Mouse (Mus musculus): ENCODE results near the gene Ptpn3. TPM values are rescaled to one million over a fixed set of nuclear protein-coding genes. Genes with fewer than 3 reads are reported as not detected.

Gene Ptpn3
- 25.5 and 28.7 TPM in 2 replicates for polyA plus RNA-seq (2012; rRNA removed)

DNA sequence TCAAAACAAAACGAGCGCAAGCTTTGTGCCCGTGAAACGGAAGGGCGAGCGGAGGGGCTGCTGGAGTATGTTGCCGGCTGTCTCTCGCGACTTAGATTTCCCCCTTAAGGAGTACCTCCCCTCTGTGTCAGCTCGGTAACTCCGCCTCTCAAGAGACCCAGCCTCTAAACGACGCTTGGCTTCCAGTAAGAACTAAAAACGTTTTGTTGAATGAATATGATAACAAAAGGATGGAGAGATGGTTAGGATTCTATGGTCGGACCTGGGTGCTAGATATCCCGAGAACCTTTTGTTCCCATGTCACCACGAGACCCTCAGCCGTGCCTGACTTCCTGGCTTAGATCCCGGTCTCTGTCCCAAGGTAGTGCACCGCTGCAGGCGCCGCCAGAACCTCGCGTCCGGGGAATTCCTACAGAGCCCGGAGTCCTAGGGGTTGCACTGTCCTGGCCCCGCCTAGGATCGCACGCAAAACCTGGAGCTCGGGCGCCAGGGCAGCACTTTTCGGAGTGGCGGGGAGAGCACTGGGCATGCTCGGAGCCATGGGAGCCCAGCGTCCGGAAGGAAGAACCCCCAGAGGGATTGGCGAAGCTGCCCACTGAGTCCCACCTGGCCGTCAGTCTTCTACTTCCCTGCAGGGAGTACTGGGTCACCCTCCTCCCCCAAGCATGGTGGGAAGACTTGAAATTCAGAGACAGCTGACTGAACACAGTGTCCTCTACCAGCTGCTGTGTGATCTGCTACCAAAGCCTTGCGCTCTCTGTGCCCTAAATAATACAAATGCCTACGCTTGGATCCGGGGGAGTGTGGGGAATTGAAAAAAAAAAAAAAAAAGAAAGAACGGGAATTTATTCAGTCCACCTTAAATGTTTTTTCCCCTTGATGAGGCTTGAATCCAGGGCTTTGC lies at the start of gene Ptpn3:
Gene Ptpn3, minus strand, starts transcription at position 428 of the 904 bp plus-strand sequence.
- no peaks in the 10 kb centered on the region for H3K4me1 ChIP-seq (ENCODE audit: control insufficient read depth, insufficient read depth, low read length)

DNA sequence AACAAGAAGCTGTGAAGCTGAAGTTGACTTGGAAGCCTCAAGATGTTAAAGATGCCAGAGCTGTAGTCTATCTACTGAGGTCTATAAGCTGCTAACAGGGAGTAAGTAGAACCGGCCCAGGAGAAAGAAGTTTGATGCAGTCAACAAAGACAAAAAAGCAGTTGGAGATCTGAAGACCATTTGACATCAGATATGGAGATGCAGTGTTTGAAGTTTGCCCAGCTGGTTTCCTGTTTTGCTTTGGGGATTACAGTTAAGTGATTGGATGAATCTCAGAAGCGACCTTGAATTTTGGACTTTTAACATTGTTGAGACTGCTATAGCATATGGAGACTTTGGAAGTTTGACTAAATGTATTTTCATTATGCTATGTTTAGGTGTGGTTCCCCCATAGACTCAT lies 48.9 kb upstream of the Ptpn3 start:
- TF ChIP-seq CTCF (IDR thresholded peaks at IDR 0.05; ENCODE audit: extremely low read depth, insufficient read depth, low read length) (no peak), POLR2A (IDR thresholded peaks at IDR 0.05; ENCODE audit: extremely low read depth, insufficient read depth, low read length) (no peak)
- Histone ChIP-seq H3K4me3 (ENCODE audit: insufficient read depth, low read length) (no peak overlapping the region), H3K27ac (ENCODE audit: insufficient read depth, low read length) (no peak overlapping the region), H3K4me1 (ENCODE audit: control insufficient read depth, insufficient read depth, low read length) (no peaks in the 10 kb centered on the region)

More for the DNA sequence above, at the start of gene Ptpn3:
- TF ChIP-seq CTCF (IDR thresholded peaks at IDR 0.05; ENCODE audit: extremely low read depth, insufficient read depth, low read length) (no peak), POLR2A (IDR thresholded peaks at IDR 0.05; ENCODE audit: extremely low read depth, insufficient read depth, low read length) (peak; percentile 49; the same call in 1 of the 2 replicates)
- Histone ChIP-seq H3K27ac (ENCODE audit: insufficient read depth, low read length) (peak within 1 kb of the TSS; percentile 77; the same call in 1 of the 2 replicates), H3K4me3 (ENCODE audit: insufficient read depth, low read length) (peak within 1 kb of the TSS; percentile 71)

GRCm38 (mm10) chr4:57343996-57344395 lies 42.4 kb upstream of the Ptpn3 start:
- TF ChIP-seq CTCF (IDR thresholded peaks at IDR 0.05; ENCODE audit: extremely low read depth, insufficient read depth, low read length), result no peak
- TF ChIP-seq POLR2A (IDR thresholded peaks at IDR 0.05; ENCODE audit: extremely low read depth, insufficient read depth, low read length), result no peak
- no peak overlapping the region for H3K4me3 ChIP-seq (ENCODE audit: insufficient read depth, low read length)
- no peaks in the 10 kb centered on the region for H3K4me1 ChIP-seq (ENCODE audit: control insufficient read depth, insufficient read depth, low read length)
- H3K27ac ChIP-seq (ENCODE audit: insufficient read depth, low read length), result no peak overlapping the region

GRCm38 (mm10) chr4:57338923-57339322 lies 37.3 kb upstream of the Ptpn3 start:
- H3K27ac ChIP-seq (ENCODE audit: insufficient read depth, low read length), result no peak overlapping the region
- TF ChIP-seq CTCF (IDR thresholded peaks at IDR 0.05; ENCODE audit: extremely low read depth, insufficient read depth, low read length), result no peak
- TF ChIP-seq POLR2A (IDR thresholded peaks at IDR 0.05; ENCODE audit: extremely low read depth, insufficient read depth, low read length), result no peak
- H3K4me3 ChIP-seq (ENCODE audit: insufficient read depth, low read length), result no peak overlapping the region
- no peaks in the 10 kb centered on the region for H3K4me1 ChIP-seq (ENCODE audit: control insufficient read depth, insufficient read depth, low read length)

- Histone ChIP-seq H3K4me3 (ENCODE audit: insufficient read depth, low read length) (no peak overlapping the region), H3K27ac (ENCODE audit: insufficient read depth, low read length) (no peak overlapping the region), H3K4me1 (ENCODE audit: control insufficient read depth, insufficient read depth, low read length) (no peaks in the 10 kb centered on the region)
- TF ChIP-seq CTCF (IDR thresholded peaks at IDR 0.05; ENCODE audit: extremely low read depth, insufficient read depth, low read length), result no peak
- no peak for TF ChIP-seq POLR2A (IDR thresholded peaks at IDR 0.05; ENCODE audit: extremely low read depth, insufficient read depth, low read length)
These were observed 36.4 kb upstream of the Ptpn3 start for GRCm38 (mm10) chr4:57338061-57338460.

- no peak overlapping the region for H3K4me3 ChIP-seq (ENCODE audit: insufficient read depth, low read length)
- no peaks in the 10 kb centered on the region for H3K4me1 ChIP-seq (ENCODE audit: control insufficient read depth, insufficient read depth, low read length)
- no peak for TF ChIP-seq POLR2A (IDR thresholded peaks at IDR 0.05; ENCODE audit: extremely low read depth, insufficient read depth, low read length)
- no peak for TF ChIP-seq CTCF (IDR thresholded peaks at IDR 0.05; ENCODE audit: extremely low read depth, insufficient read depth, low read length)
- no peak overlapping the region for H3K27ac ChIP-seq (ENCODE audit: insufficient read depth, low read length)
These were observed 33.5 kb upstream of the Ptpn3 start for GRCm38 (mm10) chr4:57335000-57335666.

- no peak overlapping the region for H3K27ac ChIP-seq (ENCODE audit: insufficient read depth, low read length)
- TF ChIP-seq POLR2A (IDR thresholded peaks at IDR 0.05; ENCODE audit: extremely low read depth, insufficient read depth, low read length), result no peak
- no peak for TF ChIP-seq CTCF (IDR thresholded peaks at IDR 0.05; ENCODE audit: extremely low read depth, insufficient read depth, low read length)
- H3K4me1 ChIP-seq (ENCODE audit: control insufficient read depth, insufficient read depth, low read length), result no peaks in the 10 kb centered on the region
- H3K4me3 ChIP-seq (ENCODE audit: insufficient read depth, low read length), result no peak overlapping the region
These were observed 32.4 kb upstream of the Ptpn3 start for GRCm38 (mm10) chr4:57333926-57334548.

DNA sequence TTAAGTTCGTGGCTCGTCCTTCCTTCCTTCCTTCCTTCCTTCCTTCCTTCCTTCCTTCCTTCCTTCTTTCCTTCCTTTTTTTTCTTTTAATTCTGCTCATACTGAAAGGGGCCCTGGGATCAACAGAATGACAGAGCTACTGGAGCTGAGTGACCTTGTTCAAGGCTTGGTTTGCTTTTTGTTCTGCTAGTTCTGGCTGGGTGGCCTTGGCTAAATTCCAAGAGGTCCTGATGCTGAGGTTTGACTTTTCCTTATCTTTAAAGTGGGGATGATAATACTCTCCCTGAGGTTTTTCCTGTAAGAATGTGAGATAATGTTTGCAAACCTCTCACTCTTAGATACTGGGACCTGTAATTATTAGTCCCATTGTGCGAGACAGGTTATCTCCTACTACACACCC lies 30.9 kb upstream of the Ptpn3 start:
- no peaks in the 10 kb centered on the region for H3K4me1 ChIP-seq (ENCODE audit: control insufficient read depth, insufficient read depth, low read length)
- H3K27ac ChIP-seq (ENCODE audit: insufficient read depth, low read length), result no peak overlapping the region
- TF ChIP-seq POLR2A (IDR thresholded peaks at IDR 0.05; ENCODE audit: extremely low read depth, insufficient read depth, low read length) (no peak), CTCF (IDR thresholded peaks at IDR 0.05; ENCODE audit: extremely low read depth, insufficient read depth, low read length) (no peak)
- H3K4me3 ChIP-seq (ENCODE audit: insufficient read depth, low read length), result no peak overlapping the region

GRCm38 (mm10) chr4:57320606-57321327 lies 19.1 kb upstream of the Ptpn3 start:
- no peak overlapping the region for H3K27ac ChIP-seq (ENCODE audit: insufficient read depth, low read length)
- no peaks in the 10 kb centered on the region; the same call in 1 of the 2 replicates for H3K4me1 ChIP-seq (ENCODE audit: control insufficient read depth, insufficient read depth, low read length)
- TF ChIP-seq CTCF (IDR thresholded peaks at IDR 0.05; ENCODE audit: extremely low read depth, insufficient read depth, low read length) (peak; percentile 70), POLR2A (IDR thresholded peaks at IDR 0.05; ENCODE audit: extremely low read depth, insufficient read depth, low read length) (no peak)
- no peak overlapping the region for H3K4me3 ChIP-seq (ENCODE audit: insufficient read depth, low read length)
